Mouse (Mus musculus) adrenal gland, adult 2 months (tissue): ENCODE results near the gene Ccdc85b. TPM values are rescaled to one million over a fixed set of nuclear protein-coding genes. Genes with fewer than 3 reads are reported as not detected.
A peak's percentile ranks its signal among the peaks of the same experiment; 100 is the strongest.

Source experiments
- DNase-seq: peaks from one replicate; pipeline ENCODE4 v3.0.0; 2021
- polyA plus RNA-seq: library from polyadenylated mRNA; depleted of rRNA; stranded (reverse); fragments of >200 nt; gene quantifications from 2 replicates; pipeline ENCODE4 v1.2.3, GENCODE M21; 2012
- total RNA-seq, 2 experiments: library from RNA; stranded (reverse); gene quantifications; 2 replicates each; pipeline ENCODE4 v1.2.3; 2021

The Ccdc85b gene
- total and polyA plus RNA-seq, 3 experiments, result 3.5 to 13.5 (median 10.5) TPM

- DNase-seq, result no peak
Measured at GRCm38 (mm10) chr19:5481398-5481797, 23.7 kb upstream of the Ccdc85b start.

- DNase-seq, result no peak
Measured at GRCm38 (mm10) chr19:5480016-5480415, 22.3 kb upstream of the Ccdc85b start.

GRCm38 (mm10) chr19:5477668-5478300, 20.1 kb upstream of the Ccdc85b start:
- peak; percentile 81 for DNase-seq

GRCm38 (mm10) chr19:5477004-5477667, 19.4 kb upstream of the Ccdc85b start:
- peak; percentile 69 for DNase-seq

GRCm38 (mm10) chr19:5475069-5475714, 17.5 kb upstream of the Ccdc85b start:
- no peak for DNase-seq

GRCm38 (mm10) chr19:5474281-5475068, 16.8 kb upstream of the Ccdc85b start:
- DNase-seq, result peak; percentile 72

- DNase-seq, result peak; percentile 94
Measured at GRCm38 (mm10) chr19:5473720-5474119, 16.0 kb upstream of the Ccdc85b start, which contains the start of gene Efemp2. Gene Efemp2, plus strand, starts transcription at chr19:5473954.

GRCm38 (mm10) chr19:5472857-5473256, 15.2 kb upstream of the Ccdc85b start:
- DNase-seq, result no peak

- DNase-seq, result no peak
Measured at GRCm38 (mm10) chr19:5471846-5472245, 14.2 kb upstream of the Ccdc85b start.

- no peak for DNase-seq
Measured at GRCm38 (mm10) chr19:5468374-5468773, 10.7 kb upstream of the Ccdc85b start, which contains the start of gene Ctsw. Gene Ctsw, minus strand, starts transcription at chr19:5468507.

GRCm38 (mm10) chr19:5466916-5467500, 9.3 kb upstream of the Ccdc85b start:
- no peak for DNase-seq

- no peak for DNase-seq
Measured at GRCm38 (mm10) chr19:5465037-5465436, 7.3 kb upstream of the Ccdc85b start.

- DNase-seq, result peak; percentile 65
Measured at GRCm38 (mm10) chr19:5463791-5464562, 6.3 kb upstream of the Ccdc85b start.

- no peak for DNase-seq
Measured at GRCm38 (mm10) chr19:5463212-5463611, 5.5 kb upstream of the Ccdc85b start.

GRCm38 (mm10) chr19:5461411-5461810, 3.7 kb upstream of the Ccdc85b start:
- DNase-seq, result no peak

GRCm38 (mm10) chr19:5460465-5460911, 2.8 kb upstream of the Ccdc85b start, which contains the start of gene Fibp:
Gene Fibp, plus strand, starts transcription at chr19:5460615.
- peak; percentile 92 for DNase-seq

GRCm38 (mm10) chr19:5459896-5460295, 2.2 kb upstream of the Ccdc85b start:
- no peak for DNase-seq

GRCm38 (mm10) chr19:5459019-5459418, 1.3 kb upstream of the Ccdc85b start:
- DNase-seq, result no peak

- DNase-seq, result peak; percentile 97
Measured at GRCm38 (mm10) chr19:5456922-5457745, 560 bp downstream of the Ccdc85b start.
